Mouse (Mus musculus): ENCODE measurements around the gene Ppfibp1. TPM values are rescaled to one million over a fixed set of nuclear protein-coding genes. Genes with fewer than 3 reads are reported as not detected.
A peak's percentile ranks its signal among the peaks of the same experiment; 100 is the strongest.

The Ppfibp1 gene
- total RNA-seq, 2 experiments from 2014 or later, result 78.5 to 106 TPM

DNA sequence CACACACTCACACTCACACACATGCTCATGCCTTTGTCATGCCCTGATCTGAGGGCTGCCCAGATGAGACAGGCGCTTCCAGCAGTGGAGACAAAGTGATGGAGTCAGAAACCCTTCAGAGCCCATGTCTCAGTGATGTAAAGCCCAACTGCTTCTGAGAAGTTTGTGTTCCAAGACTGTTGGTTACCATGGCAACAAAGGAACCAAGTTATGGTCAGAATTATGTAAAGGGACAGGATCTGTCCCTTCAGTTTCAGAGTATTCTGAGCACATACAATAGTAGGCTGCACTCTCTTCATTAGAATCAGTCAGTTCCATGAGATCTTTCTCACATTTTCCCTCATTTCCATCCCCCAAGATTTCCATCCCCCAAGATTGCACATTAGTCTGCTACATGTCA lies 66.0 kb downstream of the Ppfibp1 start, which contains the start of gene 1700034J05Rik:
1700034J05Rik (minus strand) TSS at position 165 of the 400 bp plus-strand sequence.
- DNase-seq, result no peak
- intact Hi-C loops (cut with DNase I), result no loop called here

DNA sequence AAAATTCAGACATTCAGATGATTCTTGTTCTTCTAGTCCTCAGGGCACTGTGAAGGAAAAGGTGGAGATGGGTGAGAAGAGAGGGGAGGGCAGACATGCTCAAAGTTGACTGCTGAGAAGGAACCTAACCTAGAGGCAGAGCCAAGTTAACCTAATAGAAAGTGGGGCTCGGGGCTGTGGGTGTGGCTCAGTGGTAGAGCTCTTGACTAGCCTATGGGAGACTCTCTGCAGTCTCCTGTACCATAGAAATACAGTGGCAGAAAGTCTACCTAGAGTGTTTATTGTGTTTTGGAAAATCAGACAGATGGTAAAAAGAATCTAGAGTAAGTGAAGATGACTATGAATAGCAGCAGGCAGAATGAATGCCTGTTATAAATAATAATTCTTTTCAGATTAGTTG lies 67.2 kb downstream of the Ppfibp1 start:
- DNase-seq, result no peak
- intact Hi-C loops (cut with DNase I), result no loop called here

DNA sequence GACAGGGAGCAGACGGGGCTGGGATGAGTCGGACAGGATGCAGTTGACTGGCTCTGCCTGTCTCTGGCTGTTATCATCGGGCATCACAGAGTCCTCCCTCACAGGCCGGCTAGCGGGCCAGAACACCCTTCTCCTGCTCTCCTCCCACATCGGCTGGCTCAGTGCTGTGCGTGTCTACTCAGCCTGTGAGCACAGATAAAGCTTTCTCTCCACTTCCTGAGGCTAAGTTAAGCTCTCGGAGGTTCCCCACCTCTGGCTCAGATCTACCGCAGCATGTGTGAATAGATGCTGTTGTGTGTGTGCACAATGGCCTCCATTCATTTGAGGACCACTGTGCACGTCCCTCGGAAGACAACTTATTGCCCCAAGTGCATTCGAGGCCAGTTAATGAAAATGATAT lies 67.6 kb downstream of the Ppfibp1 start:
- intact Hi-C loops (cut with DNase I), result no loop called here
- DNase-seq, result no peak

DNA sequence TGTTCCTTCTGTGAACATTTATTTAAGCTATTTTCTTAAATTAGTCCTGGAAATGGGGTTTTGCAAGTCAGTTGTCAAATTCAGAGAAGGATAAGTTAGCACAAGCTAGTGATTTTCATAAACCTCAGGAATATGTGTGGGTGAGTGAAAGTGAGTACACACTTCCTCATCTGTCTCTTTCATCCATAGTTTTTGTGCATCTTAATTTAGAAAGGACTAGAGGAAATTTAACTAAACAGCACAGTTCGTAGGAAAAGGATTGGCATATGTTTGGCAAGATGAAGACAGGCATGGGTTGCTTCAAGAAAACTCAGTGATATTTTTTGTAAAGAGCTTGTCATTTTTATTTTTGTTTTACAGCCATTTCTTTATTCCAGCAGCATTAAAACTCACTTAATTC lies 68.7 kb downstream of the Ppfibp1 start:
- intact Hi-C loops (cut with DNase I), result no loop called here
- no peak for DNase-seq

DNA sequence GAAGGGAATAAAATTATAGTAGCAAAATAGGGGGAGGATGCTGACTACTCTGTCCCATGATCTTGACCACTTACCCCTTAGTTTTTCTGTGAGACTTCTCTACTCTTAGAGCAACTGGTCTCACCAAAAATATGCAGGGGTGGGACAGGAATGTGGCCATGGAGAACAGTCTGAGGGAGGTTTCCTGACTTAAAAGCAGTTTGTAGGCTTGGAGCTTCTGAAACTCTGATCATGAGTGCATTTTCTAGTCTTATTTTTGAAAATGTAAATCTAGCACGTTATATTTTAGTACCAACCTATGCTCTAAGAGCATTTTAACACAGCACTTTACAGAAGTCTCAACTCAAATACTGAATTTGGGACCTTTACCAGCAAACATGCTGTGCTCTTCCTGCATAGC lies 70.4 kb downstream of the Ppfibp1 start:
- intact Hi-C loops (cut with DNase I), result no loop called here
- DNase-seq, result no peak

DNA sequence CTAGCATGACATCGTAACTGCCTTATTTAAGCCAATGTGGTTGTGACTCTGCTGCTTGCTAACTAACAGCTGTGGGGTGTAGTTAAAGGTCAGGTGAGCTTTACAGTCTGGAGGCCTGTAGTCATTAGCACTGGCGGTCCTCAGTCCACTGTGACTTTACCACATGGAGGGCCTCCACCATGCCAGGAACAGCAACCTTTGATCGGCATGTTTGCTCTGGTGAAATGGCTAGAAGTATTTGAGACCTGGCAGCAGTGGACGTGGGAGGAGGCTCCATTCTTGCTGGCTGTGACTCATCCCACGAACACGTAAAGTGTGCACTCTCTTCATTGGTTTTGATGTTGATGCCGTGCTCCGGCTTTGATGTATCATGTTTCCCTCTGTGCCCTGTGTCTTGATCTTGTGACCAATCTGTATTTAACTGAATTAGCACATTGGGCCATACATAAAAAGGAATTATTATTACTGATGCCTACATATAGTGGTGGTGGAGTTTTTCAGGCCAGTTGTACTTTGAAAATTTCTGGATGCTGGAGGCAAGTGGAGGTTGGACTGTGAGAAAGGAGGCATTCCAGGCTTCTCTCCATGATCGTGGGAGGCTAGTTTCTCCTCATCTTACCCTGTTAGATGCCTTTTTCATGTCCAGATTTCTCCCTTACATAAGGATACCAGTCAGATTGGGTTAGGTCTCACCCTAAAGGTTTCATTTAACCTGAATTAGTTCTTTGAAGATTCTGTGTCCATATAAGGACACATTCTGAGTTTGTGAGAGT lies 71.8 kb downstream of the Ppfibp1 start:
- DNase-seq, result peak in 1 of 2 experiments; percentile 40
- intact Hi-C loops (cut with DNase I), result no loop called here

DNA sequence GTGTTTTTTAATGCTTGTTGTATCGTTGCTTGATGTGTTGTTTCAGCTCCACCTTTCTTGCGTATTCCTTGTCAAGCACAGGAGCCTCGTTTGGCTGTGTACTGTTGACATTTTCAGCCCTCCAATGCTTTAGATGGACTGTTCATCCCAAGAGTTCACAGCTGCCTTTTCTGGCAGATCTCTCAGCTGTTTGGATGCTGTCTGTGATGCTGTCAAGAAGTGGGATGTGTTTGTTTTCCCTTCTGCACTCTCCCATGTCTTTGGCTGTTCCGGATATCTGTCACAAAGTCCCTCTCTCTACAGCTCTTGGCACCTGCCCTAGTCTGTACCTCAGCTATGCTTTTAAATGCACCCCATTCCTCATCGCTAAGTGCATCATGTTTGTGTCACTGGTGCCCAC lies 72.7 kb downstream of the Ppfibp1 start:
- peak; percentile 57 to 67 for DNase-seq
- intact Hi-C loops (cut with DNase I), result no loop called here

DNA sequence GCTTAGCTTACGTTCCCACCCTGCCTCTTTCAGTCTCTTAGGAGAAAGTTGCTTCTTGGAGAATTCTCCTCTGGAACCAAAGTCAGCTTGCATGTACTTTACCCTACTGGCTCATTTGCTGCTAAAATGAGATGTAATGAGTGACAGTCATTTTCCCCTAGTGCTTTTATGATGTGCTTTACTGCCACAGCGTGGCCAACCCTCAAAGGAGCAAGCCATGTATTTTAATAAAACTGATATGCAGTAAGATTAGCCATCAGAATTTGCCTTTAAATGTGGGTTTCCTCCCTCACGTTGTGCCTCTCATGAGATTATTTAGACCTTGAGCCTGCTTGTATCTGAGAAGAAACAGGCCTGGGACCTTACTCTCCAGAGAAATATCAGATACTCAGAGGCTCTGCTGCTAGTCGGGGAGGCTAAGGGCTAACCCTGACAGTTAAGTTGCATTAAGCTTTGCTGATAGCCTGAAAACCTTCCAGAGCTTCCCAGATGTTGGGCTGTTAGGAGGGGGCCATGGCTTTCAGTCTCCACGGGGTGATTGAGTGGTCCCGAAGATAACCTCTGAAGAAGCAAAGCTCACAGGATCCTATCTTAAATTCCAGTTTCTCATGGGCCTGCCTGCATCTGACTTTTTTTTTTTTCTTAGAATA lies 73.7 kb downstream of the Ppfibp1 start:
- intact Hi-C loops (cut with DNase I), result loop anchor here (2.0 kb wide), 1 partner anchor 129 kb away; no protein-coding TSS in a partner anchor
- peak; percentile 43 to 47 for DNase-seq

DNA sequence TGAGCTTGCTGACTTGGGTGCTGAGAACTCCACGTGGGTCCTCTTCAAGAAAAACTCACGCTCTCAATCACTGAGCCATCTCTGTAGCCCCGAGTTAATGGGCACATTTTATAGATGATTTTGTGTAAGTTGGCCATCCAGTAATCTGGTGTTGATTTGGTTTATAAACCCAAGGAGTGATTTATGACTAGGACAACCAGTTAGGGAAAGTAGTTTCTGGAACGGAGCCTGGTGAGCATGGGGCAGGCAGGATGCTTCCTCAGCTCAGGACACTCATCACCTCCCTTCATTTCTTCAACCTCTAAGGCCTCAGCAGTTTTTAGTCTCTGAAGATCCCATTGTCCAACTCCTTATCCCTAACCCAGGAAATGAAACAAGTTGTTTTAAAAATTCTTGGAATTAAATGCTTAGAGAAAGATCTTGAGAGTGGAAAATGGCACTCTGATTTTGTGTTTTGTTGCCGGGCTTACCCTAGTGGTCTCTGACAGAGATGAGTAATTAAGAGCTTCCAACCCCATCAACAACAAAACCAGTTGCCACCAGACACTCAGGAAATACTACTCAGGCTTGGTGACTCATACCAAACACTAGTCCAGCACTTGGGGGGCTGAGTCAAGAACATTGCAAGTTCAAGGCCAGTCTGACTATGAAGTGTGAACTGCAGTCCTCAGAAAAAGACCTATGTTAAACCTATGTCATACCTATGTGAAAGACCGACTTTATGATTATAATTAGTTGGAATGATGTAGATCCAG lies 75.3 kb downstream of the Ppfibp1 start:
- DNase-seq, result no peak
- intact Hi-C loops (cut with DNase I), result loop anchor here (2.0 kb wide), 1 partner anchor 131 kb away; no protein-coding TSS in a partner anchor

DNA sequence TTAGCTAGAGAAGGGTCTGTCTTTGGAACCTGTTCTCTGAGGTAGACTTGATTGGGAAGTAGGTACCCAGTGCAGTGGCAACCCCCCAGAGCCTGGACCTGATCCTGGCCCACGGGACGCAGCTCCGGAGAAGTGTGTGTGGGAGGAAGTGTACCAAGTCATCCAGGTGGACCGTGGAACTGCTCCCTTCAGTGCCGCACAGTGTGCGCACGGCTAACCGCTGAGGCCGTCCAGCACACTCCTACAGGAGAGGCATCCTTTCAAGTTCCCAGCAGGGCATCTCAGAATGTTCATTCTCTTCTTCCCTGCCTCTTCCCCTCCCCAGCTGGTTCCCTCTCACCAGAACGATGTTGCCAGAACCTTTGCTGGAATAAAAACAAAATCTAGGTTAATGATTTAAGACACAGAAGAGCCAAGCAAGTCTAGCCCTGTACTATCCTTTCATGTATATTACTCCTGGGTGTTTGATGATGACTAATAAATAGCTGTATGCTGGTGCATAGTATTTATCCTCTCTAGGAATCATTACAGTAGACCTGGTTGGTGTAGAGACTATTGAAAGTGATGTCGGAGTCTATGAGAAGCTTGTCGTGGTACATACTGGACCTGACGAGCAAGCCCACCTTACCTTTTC lies 77.0 kb downstream of the Ppfibp1 start:
- no peak for DNase-seq
- intact Hi-C loops (cut with DNase I), result no loop called here

DNA sequence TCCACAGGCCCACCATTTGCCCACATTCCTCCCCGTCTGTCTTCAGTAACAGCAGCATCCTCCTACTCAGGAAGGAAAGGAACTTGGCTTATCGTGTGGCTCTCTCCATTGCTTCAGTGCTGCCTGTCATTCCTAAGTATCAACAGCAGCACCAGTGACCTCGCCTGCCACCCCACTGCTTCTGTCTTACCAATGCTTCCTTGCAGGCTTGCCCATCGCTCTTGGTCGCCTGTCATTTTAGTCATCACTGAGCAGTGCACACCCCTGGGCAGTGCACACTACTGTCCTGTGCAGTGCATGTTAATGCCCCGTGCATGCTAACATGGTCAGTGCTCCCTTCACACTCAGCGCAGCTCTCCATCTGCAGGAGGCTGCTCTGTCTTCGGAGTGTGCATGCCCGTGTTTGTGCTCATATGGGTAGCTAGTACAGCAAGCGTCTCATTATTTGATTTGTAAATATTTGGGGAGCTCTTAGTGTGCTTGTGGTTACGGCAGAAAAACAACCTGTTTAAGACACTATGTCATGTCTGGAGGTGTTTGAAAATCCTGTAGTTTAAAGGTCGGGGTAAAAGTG lies 78.2 kb downstream of the Ppfibp1 start:
- intact Hi-C loops (cut with DNase I), result no loop called here
- no peak for DNase-seq

DNA sequence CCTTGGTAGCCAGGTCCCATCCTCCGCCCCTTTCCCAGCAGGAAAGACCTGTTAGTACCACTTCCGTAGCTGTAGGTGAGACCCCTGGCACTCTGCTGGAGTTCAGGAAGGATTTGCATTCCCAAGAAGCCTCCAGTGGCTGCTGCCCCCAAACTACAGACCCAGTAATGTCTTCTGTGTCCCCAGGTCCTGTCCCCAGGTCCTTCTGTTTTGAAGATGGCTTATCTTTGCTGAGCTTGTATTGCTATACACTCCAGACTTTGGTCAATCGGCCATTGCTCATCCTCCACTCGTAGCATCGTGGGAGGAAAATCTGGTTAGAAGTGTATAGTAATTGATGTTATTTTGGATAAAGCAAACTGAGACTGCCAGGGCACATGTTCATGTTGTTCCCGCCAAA lies 79.5 kb downstream of the Ppfibp1 start:
- no peak for DNase-seq
- intact Hi-C loops (cut with DNase I), result no loop called here

DNA sequence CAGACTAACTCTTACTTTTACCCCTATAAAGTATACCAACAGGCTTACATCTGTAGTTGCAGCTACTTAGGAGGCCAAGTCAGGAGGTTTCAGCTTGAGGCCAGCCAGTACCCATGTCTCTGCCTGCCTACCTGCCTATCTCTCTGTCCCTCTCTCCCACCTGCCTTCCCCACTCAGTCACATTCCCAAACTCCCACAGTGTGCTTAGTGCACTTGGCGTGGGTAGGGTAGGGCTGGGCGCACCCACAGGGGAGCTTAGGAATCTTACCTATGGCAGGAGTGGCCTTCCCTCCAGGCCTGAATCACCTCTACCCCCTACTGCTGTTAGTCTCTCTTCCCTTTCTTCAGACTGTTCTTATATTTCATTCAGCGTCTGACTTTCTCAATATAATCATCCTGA lies 82.5 kb downstream of the Ppfibp1 start:
- intact Hi-C loops (cut with DNase I), result no loop called here
- DNase-seq, result no peak

DNA sequence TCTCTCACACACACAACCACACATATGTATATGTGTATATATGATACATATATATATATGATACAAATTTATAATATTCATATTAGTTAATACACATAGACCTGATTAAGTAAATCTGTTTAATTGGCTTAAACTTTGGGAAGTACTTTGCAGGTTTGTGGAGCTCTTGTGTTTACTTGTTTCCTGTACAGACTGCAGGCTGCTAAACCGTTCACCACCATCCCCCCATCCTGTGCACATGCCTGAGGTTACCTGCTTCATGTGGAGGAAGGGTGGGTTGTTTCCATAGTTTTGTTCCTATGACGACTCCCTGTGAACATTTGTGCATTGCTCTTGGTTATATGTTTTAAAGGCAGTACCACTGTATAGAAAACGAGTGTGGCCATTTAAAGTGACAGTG lies 83.1 kb downstream of the Ppfibp1 start:
- DNase-seq, result no peak
- intact Hi-C loops (cut with DNase I), result no loop called here

DNA sequence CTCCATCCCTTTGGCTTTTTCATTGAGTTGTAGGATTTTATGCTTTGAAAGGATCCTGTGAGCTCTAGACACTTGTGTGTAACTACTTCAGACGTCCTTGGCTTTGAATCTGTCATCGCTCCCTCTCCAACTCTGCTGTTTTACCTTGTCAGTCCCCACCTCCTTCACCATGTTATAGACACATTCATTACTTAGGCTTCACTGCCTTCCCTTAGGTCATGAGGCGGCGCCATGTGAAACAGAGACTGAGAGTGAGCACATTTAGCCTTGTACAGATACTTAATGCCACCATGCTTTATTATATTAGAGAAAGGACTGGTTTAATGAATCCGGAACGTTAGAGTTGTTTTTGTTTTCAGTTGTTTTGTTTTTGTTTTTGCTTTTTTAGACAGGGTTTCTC lies 83.7 kb downstream of the Ppfibp1 start:
- intact Hi-C loops (cut with DNase I), result no loop called here
- DNase-seq, result no peak

DNA sequence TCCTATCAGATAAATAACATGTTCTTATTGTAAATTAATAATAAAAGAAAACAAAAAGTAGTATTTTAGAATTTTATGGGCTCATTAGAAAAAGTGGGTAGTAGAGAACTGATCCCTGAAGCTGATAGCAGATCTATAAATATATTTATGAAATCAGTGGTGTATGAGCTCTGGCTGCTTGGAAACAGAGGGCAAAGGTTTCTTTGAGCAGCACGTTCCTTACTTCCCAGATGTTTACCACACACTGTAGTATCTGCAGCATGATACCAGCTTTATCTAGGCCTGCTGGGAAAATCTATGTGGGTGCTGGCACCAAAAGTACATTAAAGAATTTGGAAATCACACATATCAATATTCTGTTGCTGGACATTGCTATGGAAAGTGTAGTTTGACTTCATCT lies 84.5 kb downstream of the Ppfibp1 start:
- intact Hi-C loops (cut with DNase I), result no loop called here

DNA sequence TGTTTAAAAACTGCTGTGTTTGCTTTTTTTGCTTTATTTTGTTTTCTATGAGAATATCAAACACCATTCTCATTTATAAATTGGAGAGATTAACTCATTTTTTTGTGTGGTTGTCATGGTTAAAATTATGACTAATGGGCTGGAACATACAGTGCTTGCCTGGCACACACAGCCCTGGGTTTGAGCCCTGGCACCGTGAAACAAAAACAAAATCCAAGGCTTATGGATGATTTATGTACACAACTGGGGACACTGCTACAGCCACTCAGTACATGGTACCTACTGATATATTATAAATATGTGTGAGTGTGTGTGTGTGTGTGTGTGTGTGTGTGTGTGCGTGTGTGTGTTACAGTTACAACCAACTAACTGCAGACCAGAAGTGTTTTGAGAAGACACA lies 85.1 kb downstream of the Ppfibp1 start:
- intact Hi-C loops (cut with DNase I), result no loop called here
- DNase-seq, result no peak

More for the DNA sequence above, 84.5 kb downstream of the Ppfibp1 start:
- DNase-seq, result no peak

DNA sequence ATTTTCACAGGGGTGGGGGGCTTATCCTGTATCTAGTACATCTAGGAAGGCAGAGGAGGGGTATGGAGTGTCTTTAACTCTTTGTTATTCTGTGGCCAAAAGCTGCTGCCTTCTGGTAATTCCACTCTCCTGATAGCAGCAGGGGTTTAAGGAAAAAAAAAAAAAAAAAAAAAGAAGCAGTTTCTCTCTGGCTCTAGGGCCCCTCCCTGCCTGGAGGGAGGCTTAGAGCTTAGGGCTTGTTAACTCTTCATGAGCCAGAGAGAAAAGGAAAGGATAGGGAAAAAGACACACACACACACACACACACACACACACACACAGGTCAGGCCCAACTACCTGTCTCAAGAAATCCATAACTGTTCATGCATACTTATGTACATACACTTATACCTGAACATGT lies 85.5 kb downstream of the Ppfibp1 start:
- intact Hi-C loops (cut with DNase I), result no loop called here
- DNase-seq, result no peak

DNA sequence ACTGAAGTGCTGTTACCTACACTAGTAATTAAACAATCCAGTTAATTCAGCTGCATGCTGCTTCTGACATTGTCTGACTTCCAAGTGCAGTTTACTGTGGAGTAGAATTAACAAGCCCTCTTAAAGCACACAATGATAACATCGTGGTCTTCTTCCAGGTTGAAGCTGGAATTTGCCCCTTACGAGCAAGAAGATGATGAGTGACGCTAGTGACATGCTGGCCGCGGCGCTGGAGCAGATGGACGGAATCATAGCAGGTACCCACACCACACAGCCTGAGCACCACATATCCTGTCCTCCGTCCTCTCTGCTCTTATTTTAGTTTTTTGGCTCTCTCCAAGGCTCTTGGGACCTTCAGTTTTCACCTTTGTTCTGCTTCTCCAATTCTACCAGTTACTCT lies 88.2 kb downstream of the Ppfibp1 start:
- intact Hi-C loops (cut with DNase I), result no loop called here
- no peak for DNase-seq

DNA sequence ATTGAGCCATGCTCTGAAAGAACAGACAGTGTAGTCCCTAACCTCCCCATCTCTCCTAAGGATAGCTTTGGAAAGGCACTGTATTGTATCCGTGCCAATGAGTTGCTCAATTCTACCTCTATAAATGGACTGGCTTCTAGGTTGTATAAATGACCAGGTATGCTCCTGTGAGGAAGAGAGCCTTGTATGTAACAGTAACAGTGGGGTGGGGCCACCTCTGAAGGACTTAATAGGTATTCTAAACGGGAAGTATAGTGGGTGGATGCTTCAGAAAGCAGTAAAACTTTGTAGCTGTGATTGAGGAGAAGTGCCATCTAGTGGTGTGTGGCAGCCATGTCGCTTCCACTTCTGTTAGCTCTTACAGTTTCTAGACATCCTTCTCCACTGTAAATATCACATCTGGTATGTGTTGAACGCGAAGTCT lies 90.4 kb downstream of the Ppfibp1 start:
- peak in 1 of 2 experiments; percentile 29 for DNase-seq
- intact Hi-C loops (cut with DNase I), result loop anchor here (1.0 kb wide), 1 partner anchor 145 kb away; no protein-coding TSS in a partner anchor

All from heart, postnatal 10 days (tissue).